Mouse (Mus musculus) testis, adult 2 months (tissue): ENCODE results near the gene Cfap69.

Experiments used
- CTCF ChIP-seq: fragments of 200-500 bp; IDR thresholded peaks from 2 replicates; pipeline ENCODE4 v1.5.1; 2012; ENCODE audit warnings: low read depth, mild to moderate bottlenecking, inconsistent platforms, low read length, moderate library complexity; ENCODE audit not compliant: control insufficient read depth, insufficient read depth, insufficient replicate concordance
- POLR2A ChIP-seq: fragments of 200-500 bp; IDR thresholded peaks from 2 replicates; pipeline ENCODE4 v1.6.1; 2012; ENCODE audit warnings: low read depth, mild to moderate bottlenecking, inconsistent platforms, low read length, moderate library complexity; ENCODE audit not compliant: control insufficient read depth

- TF ChIP-seq POLR2A, result 0 out of 2 replicates have a peak, but pooled peaks have one; percentile 36
- TF ChIP-seq CTCF, result no peak
Measured at GRCm38 (mm10) chr5:5663057-5663456, 982 bp downstream of the Cfap69 start.
